Mouse (Mus musculus) forebrain, embryonic 14.5 days (tissue): ENCODE results near the gene Kirrel. TPM values are rescaled to one million over a fixed set of nuclear protein-coding genes. Genes with fewer than 3 reads are reported as not detected.
A peak's percentile ranks its signal among the peaks of the same experiment; 100 is the strongest.

Source experiments
- ATAC-seq: fragments of 200-750 bp; cut with Nextera tagmentation; 2 replicates; pipeline ENCODE4 v1.8.0; 2017; ENCODE audit warnings: mild to moderate bottlenecking, moderate library complexity
- DNase-seq: peaks from one replicate; pipeline ENCODE4 v3.0.0-alpha.2; 2015; ENCODE audit warnings: low spot score
- H3K27ac ChIP-seq: fragments of 300-500 bp; sonication (generic); 2 replicates; pipeline ENCODE4 v1.5.1; 2014; ENCODE audit warnings: low read depth, mild to moderate bottlenecking, control low read depth, low read length, moderate library complexity
- H3K27me3 ChIP-seq: fragments of 300-500 bp; sonication (generic); replicated peaks from 2 replicates; pipeline ENCODE4 v1.6.1; 2014; ENCODE audit warnings: low read length, control low read depth, mixed read lengths; ENCODE audit not compliant: control insufficient read depth, insufficient read depth
- H3K36me3 ChIP-seq: fragments of 300-500 bp; sonication (generic); 2 replicates; pipeline ENCODE4 v1.6.1; 2014; ENCODE audit warnings: low read length, control low read depth; ENCODE audit not compliant: control insufficient read depth, insufficient read depth
- H3K4me1 ChIP-seq: fragments of 300-500 bp; sonication (generic); 2 replicates; pipeline ENCODE4 v1.6.1; 2014; ENCODE audit warnings: antibody characterized with exemption, low read length, control low read depth; ENCODE audit not compliant: control insufficient read depth, insufficient read depth
- H3K4me2 ChIP-seq: fragments of 300-500 bp; sonication (generic); 2 replicates; pipeline ENCODE4 v1.6.1; 2014; ENCODE audit warnings: mild to moderate bottlenecking, control low read depth, low read length
- H3K4me3 ChIP-seq: fragments of 300-500 bp; sonication (generic); 2 replicates; pipeline ENCODE4 v1.5.1; 2014; ENCODE audit warnings: low read depth, low read length, control low read depth
- H3K9ac ChIP-seq: fragments of 300-500 bp; sonication (generic); 2 replicates; pipeline ENCODE4 v1.6.1; 2014; ENCODE audit warnings: mild to moderate bottlenecking, low read length, control low read depth, moderate library complexity
- H3K9me3 ChIP-seq: fragments of 300-500 bp; sonication (generic); replicated peaks from 2 replicates; pipeline ENCODE4 v1.6.1; 2016; ENCODE audit warnings: low read length, control low read depth, mixed read lengths; ENCODE audit not compliant: control insufficient read depth
- WGBS: fragments of 180-500 bp; shearing (Covaris S2); extraction: QIAGEN DNeasy Blood & Tissue Kit; methylation state at CpG from one replicate; pipeline ENCODE4 v1.1.7; 2014; 5-methylcytosine and 5-hydroxymethylcytosine counted together
- polyA plus RNA-seq: library from polyadenylated mRNA; unstranded; fragments of >200 nt; fragmentation: Nextera tagmentation; extraction: Ambion mirVana; gene quantifications from 2 replicates; pipeline ENCODE4 v1.2.1, GENCODE M21; 2014

Kirrel gene
- polyA plus RNA-seq, 1 experiment from 2014 or later, result 2.2 TPM

DNA sequence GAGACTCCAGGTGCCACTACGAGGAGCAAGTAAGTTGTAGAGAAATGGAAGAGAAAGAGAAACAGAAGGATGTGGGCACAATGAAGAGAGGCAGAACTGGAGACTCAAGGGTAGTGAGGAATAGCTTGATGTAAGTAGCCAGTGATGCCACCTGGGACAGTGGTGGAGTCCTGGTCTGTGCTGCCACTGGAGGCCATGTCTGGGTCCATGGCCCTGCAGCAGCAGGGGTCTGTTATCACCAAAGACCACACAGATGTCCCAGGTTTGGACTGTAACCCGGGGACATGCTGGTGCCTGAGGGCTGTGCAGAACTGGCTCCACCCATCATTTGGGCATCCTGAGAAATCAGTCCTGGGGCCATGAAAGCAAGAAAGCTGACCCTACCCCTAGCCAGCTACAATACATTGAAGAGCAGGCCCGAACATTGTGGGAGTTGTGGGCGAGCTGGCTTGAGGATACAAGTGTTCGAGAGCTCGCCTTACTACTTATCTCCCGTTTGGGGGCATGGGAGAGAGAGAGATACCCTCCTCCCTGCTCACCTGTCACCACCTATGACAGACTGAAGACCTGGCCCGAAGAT lies 107.1 kb downstream of the Kirrel start:
- no peaks in the 10 kb centered on the region for H3K9me3 ChIP-seq
- DNase-seq, result no peak

DNA sequence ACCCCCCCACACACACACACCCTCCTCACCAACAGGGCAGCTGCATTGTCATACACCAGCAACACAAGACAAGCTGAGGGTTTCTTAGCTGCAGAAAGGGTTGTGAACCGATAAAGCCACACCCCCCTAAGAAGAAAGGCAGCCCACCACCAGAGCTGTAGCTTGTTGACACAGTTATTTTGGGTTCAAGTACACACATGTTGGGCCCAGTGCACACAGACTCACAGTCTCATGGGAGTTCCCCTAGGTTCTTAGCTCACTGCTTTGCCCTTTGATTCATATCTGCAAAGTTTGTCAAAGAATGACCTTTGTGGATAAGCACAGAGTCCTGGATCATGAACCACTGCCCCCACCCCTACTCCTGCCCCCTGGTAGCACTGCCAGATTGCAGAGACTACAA lies 120.6 kb downstream of the Kirrel start:
- ATAC-seq (no peak), DNase-seq (no peak)
- H3K36me3 ChIP-seq, result no peaks in the 10 kb centered on the region
- no peak overlapping the region for H3K4me2 ChIP-seq
- H3K27ac ChIP-seq, result no peak overlapping the region
- no peaks in the 10 kb centered on the region for H3K4me1 ChIP-seq
- WGBS, result 83% methylated on average over 1 of the region's 1 CpGs
- H3K4me3 ChIP-seq, result no peak overlapping the region
- H3K27me3 ChIP-seq, result no peaks in the 10 kb centered on the region
- H3K9ac ChIP-seq, result no peak overlapping the region
- H3K9me3 ChIP-seq, result no peaks in the 10 kb centered on the region

More for the DNA sequence above, 107.1 kb downstream of the Kirrel start:
- no peak overlapping the region for H3K4me3 ChIP-seq
- no peaks in the 10 kb centered on the region for H3K27me3 ChIP-seq
- H3K4me2 ChIP-seq, result no peak overlapping the region
- WGBS, result 90% methylated on average over 8 of the region's 8 CpGs
- H3K36me3 ChIP-seq, result no peaks in the 10 kb centered on the region
- 0 out of 2 replicates have a peak, but pooled peaks cover 1% of the 10 kb centered on the region for H3K4me1 ChIP-seq
- H3K27ac ChIP-seq, result no peak overlapping the region
- no peak for ATAC-seq
- no peak overlapping the region for H3K9ac ChIP-seq

DNA sequence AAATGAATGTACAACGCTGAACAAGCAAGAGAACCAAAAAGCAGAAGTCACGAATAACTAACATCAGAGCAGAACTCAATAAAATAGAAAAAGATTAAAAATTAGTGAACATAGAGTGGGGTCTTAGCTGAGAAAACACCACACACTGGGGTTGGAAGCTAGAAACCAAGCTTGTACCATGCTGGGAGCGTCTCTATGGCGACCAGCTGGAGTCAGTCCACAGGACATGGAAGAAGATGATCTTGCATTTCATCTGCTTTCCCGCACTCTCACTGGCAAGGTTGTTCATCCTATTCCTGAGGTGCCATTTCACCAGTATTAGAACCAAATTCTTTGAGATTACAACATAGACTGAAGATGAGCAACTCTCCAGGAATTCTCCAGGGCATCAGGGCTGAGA lies 126.7 kb downstream of the Kirrel start:
- WGBS, result 83% methylated on average over 5 of the region's 5 CpGs
- no peak overlapping the region for H3K27ac ChIP-seq
- H3K9me3 ChIP-seq, result no peaks in the 10 kb centered on the region
- H3K4me2 ChIP-seq, result no peak overlapping the region
- no peaks in the 10 kb centered on the region for H3K27me3 ChIP-seq
- no peak for DNase-seq
- H3K36me3 ChIP-seq, result no peaks in the 10 kb centered on the region
- ATAC-seq, result no peak
- H3K9ac ChIP-seq, result no peak overlapping the region
- H3K4me3 ChIP-seq, result no peak overlapping the region
- no peaks in the 10 kb centered on the region for H3K4me1 ChIP-seq

DNA sequence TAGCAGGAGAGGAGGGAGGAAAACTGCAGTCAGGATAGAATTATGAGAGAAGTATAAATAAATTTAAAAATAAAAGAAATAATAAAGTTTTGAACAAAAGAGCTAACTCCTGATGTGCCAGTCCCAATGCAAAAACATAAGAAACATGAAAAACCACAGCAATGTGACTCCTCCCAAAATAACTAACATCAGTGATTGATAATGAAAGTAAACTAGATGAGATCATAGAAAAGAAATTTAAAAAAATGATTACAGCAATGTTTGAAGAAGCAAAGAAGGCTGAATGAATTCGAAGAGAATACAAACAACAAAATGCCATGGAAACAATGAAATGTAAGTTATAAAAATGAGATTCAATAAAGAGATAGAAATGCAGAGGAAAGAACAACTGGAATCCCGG lies 132.8 kb downstream of the Kirrel start:
- Histone ChIP-seq H3K36me3 (no peaks in the 10 kb centered on the region), H3K27ac (no peak overlapping the region), H3K4me1 (no peaks in the 10 kb centered on the region), H3K4me3 (no peak overlapping the region), H3K9ac (no peak overlapping the region), H3K9me3 (no peaks in the 10 kb centered on the region), H3K4me2 (no peak overlapping the region), H3K27me3 (no peaks in the 10 kb centered on the region)
- no peak for ATAC-seq
- DNase-seq, result no peak
- 84% methylated on average over 2 of the region's 2 CpGs for WGBS

DNA sequence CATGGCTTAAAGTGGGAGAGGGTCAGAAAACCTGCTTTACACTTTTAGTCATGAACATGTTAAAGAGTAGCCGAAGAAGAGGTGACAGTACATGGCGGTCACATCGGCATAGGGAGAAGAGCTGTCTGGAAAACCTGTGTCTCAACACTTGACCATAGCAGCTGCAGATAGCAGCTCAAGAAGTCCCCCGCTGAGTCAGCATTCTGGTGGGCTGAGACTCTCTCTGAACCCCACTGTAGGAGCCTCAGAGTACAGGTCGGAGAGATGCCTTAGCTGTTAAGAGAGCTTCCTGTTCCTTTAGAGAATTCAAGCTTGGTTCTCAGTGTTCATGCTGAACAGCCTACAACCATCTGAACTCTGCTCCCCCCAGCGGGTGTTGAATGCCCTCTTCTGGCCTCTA lies 136.0 kb downstream of the Kirrel start:
- DNase-seq, result no peak
- no peaks in the 10 kb centered on the region for H3K36me3 ChIP-seq
- H3K9ac ChIP-seq, result no peak overlapping the region
- no peaks in the 10 kb centered on the region for H3K27me3 ChIP-seq
- H3K4me3 ChIP-seq, result no peak overlapping the region
- no peak overlapping the region for H3K4me2 ChIP-seq
- H3K9me3 ChIP-seq, result no peaks in the 10 kb centered on the region
- 93% methylated on average over 6 of the region's 6 CpGs for WGBS
- H3K27ac ChIP-seq, result no peak overlapping the region
- no peaks in the 10 kb centered on the region for H3K4me1 ChIP-seq
- no peak for ATAC-seq

DNA sequence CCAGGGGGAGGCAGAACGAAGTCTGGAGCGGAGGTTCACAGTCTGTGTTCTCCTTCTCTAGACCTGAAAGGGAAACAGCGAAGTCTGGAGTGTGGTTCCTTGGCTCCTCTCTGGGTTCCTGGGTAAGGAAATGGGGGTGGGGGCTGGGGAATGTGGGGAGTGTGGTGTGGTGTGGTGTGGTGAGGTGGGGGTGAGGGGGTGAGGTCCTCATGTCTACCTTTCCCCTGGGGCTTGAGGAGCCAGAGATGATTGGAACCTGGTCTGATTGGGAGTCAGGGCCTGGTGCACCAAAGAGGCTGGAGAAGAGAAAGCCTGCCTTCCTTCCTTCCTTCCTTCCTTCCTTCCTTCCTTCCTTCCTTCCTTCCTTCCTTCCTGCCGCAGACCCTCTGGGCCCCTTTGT lies 140.5 kb downstream of the Kirrel start:
- Histone ChIP-seq H3K4me1 (no peaks in the 10 kb centered on the region), H3K9ac (no peak overlapping the region), H3K36me3 (no peaks in the 10 kb centered on the region), H3K4me2 (no peak overlapping the region), H3K9me3 (no peaks in the 10 kb centered on the region), H3K4me3 (no peak overlapping the region), H3K27me3 (no peaks in the 10 kb centered on the region), H3K27ac (no peak overlapping the region)
- no peak for DNase-seq
- no peak for ATAC-seq
- WGBS, result 89% methylated on average over 3 of the region's 4 CpGs

DNA sequence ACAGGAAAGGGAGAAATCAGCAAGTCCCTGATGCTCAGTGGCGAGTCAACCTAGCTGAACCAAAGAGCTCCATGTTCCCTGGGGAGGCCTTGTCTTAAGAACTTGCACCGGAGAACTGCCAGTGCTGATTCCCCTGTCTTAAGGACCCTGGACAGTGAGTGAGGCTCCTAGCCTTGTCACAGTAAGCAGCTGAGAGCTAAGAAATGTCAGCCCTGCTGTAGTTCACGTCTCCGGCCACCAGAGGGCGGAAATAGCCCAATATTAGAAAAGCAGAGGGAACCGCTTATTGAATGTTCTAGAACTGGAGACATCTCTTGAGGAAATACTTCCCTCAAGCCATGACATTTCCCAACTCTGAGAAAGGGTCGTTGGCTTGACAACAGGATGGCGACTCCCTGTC lies 141.2 kb downstream of the Kirrel start:
- no peaks in the 10 kb centered on the region for H3K27me3 ChIP-seq
- WGBS, result 21% methylated on average over 8 of the region's 8 CpGs
- no peak overlapping the region for H3K27ac ChIP-seq
- no peaks in the 10 kb centered on the region for H3K36me3 ChIP-seq
- no peaks in the 10 kb centered on the region for H3K4me1 ChIP-seq
- no peak overlapping the region for H3K4me3 ChIP-seq
- no peak overlapping the region for H3K9ac ChIP-seq
- ATAC-seq (peak; percentile 52), DNase-seq (peak; percentile 83)
- H3K9me3 ChIP-seq, result no peaks in the 10 kb centered on the region
- no peak overlapping the region for H3K4me2 ChIP-seq

DNA sequence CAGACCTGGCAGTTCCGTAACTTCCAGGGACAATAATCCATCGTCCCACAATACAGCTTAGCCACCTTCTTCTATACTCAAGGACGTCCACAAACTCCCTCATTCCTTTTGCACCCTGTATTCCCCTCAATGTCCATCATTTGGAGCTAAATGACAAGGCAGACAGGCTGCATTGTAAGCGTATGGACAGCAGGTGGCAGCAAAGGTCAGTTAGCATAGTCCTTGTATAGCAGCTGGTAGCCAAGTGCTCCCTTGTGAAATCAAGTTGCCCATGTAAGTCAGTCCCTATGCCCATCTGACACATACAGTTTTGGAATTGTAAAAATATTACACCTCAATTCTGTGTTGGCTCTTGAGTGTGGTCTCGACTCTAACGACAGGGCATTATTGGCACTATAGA lies 143.7 kb downstream of the Kirrel start:
- Histone ChIP-seq H3K9me3 (no peaks in the 10 kb centered on the region), H3K27me3 (no peaks in the 10 kb centered on the region), H3K4me1 (no peaks in the 10 kb centered on the region), H3K9ac (no peak overlapping the region), H3K27ac (no peak overlapping the region), H3K4me2 (no peak overlapping the region), H3K36me3 (no peaks in the 10 kb centered on the region), H3K4me3 (no peak overlapping the region)
- DNase-seq (peak; percentile 88), ATAC-seq (peak; percentile 75)
- WGBS, result 17% methylated on average over 6 of the region's 6 CpGs
